Mouse (Mus musculus) forebrain, embryonic 12.5 days (tissue): ENCODE results near the gene Cd274. TPM values are rescaled to one million over a fixed set of nuclear protein-coding genes. Genes with fewer than 3 reads are reported as not detected.
A peak's percentile ranks its signal among the peaks of the same experiment; 100 is the strongest.

Experiments
- ATAC-seq: fragments of 200-750 bp; cut with Nextera tagmentation; 2 replicates; pipeline ENCODE4 v1.8.0; 2017; ENCODE audit warnings: moderate TSS enrichment; ENCODE audit not compliant: low FRiP score
- H3K27ac ChIP-seq: fragments of 300-500 bp; sonication (generic); 2 replicates; pipeline ENCODE4 v1.5.1; 2016; ENCODE audit warnings: mild to moderate bottlenecking
- H3K27me3 ChIP-seq: fragments of 300-500 bp; sonication (generic); 2 replicates; pipeline ENCODE4 v1.6.1; 2016; ENCODE audit warnings: mild to moderate bottlenecking
- H3K36me3 ChIP-seq: fragments of 300-500 bp; sonication (generic); replicated peaks from 2 replicates; pipeline ENCODE4 v1.6.1; 2016; ENCODE audit warnings: mild to moderate bottlenecking
- H3K4me1 ChIP-seq: fragments of 300-500 bp; sonication (generic); 2 replicates; pipeline ENCODE4 v1.6.1; 2016
- H3K4me2 ChIP-seq: fragments of 300-500 bp; sonication (generic); 2 replicates; pipeline ENCODE4 v1.6.1; 2016; ENCODE audit warnings: mild to moderate bottlenecking, moderate library complexity
- H3K4me3 ChIP-seq: fragments of 300-500 bp; sonication (generic); replicated peaks from 2 replicates; pipeline ENCODE4 v1.5.1; 2016; ENCODE audit warnings: mild to moderate bottlenecking
- H3K9ac ChIP-seq: fragments of 300-500 bp; sonication (generic); 2 replicates; pipeline ENCODE4 v1.6.1; 2016; ENCODE audit warnings: mild to moderate bottlenecking
- H3K9me3 ChIP-seq: fragments of 300-500 bp; sonication (generic); 2 replicates; pipeline ENCODE4 v1.6.1; 2016
- WGBS: fragments of 180-500 bp; shearing (Covaris S2); methylation state at CpG from one replicate; pipeline ENCODE4 v1.1.7; 2016; 5-methylcytosine and 5-hydroxymethylcytosine counted together
- polyA plus RNA-seq: library from polyadenylated mRNA; unstranded; fragments of >200 nt; fragmentation: Nextera tagmentation; extraction: Ambion mirVana; gene quantifications from 2 replicates; pipeline ENCODE4 v1.2.1, GENCODE M21; 2016

Cd274 gene
- polyA plus RNA-seq, result 0.36 and 0.82 TPM in 2 replicates

DNA sequence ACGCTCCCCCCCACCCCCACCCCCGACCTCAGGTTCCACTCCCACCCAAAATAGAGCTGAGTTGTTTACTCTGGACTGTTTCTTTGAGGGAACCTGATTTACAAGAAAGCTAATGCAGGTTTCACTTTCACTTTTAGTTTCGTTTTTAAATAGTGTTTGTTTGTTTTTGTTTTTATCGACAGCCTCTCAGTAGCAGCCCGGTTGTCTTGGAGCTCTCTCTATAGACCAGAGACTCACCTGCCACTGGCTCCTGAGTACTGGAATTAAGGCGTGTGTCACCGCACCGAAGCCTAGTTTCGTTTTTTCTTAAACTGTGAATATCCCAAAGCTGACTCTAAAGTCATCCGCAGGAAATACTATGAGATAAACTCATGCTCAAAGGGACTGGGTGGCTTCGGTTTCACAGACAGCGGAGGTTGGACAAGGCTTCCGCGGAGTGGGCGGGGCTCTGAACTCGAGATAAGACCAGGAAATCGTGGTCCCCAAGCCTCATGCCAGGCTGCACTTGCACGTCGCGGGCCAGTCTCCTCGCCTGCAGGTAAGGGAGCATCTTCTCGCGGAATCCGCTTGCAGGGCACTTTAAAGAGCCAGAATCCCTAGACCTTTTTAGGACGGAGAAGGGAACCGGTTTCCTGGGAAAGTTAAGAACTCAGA, at the start of gene Cd274, which contains the start of gene Plgrkt:
Gene Cd274, plus strand, starts transcription at position 487 of the 654 bp plus-strand sequence.
Gene Plgrkt, minus strand, starts transcription at position 422 of the 654 bp plus-strand sequence.
- 4% methylated on average over 26 of the region's 26 CpGs for whole genome bisulfite sequencing

DNA sequence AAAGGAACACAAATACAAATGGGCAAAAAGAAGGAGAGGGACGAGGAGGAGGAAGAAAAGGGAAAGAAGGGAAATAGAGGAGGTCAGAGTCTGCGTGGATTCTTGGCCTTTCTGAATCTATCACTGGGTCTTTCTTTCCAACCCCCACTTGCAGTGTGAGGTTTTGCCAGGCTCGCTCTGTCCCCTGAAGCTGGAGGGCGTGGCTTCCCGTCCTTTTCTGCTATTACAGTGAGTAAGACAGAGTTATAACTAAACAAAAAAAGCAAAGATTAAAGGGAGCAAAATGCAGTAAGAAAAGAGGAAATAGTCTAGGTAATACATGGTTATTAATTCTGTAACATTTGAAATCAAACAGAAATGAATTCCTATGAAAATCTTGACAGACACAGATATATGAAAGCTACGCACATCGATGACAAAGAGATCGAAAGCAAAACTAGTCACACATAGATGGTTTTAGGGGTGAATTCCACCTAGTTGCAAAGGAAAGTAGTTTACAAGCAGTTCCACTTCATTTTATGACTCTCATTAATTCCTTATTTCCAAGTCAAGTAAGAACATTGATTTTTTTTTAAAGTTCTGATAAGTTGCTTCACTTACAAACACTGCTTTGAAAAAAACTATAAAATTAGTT, 43.7 kb upstream of the Cd274 start:
- 0 out of 2 replicates have a peak, but pooled peaks cover 5% of the 10 kb centered on the region for H3K4me1 ChIP-seq
- H3K27me3 ChIP-seq, result peaks cover 6% of the 10 kb centered on the region; the same call in 1 of the 2 replicates
- H3K4me3 ChIP-seq, result no peak overlapping the region
- H3K27ac ChIP-seq, result no peak overlapping the region
- H3K9ac ChIP-seq, result no peak overlapping the region
- H3K36me3 ChIP-seq, result no peaks in the 10 kb centered on the region
- 79% methylated on average over 8 of the region's 8 CpGs for WGBS
- no peak overlapping the region for H3K4me2 ChIP-seq
- no peaks in the 10 kb centered on the region for H3K9me3 ChIP-seq
- ATAC-seq, result no peak

More for the DNA sequence above, at the start of gene Cd274, which contains the start of gene Plgrkt:
- no peaks in the 10 kb centered on the region for H3K36me3 ChIP-seq
- peak; percentile 69; the same call in 1 of the 2 replicates for ATAC-seq
- no peaks in the 10 kb centered on the region for H3K9me3 ChIP-seq
- H3K4me2 ChIP-seq, result peak within 1 kb of the TSS; percentile 68
- peak within 1 kb of the TSS; percentile 50 for H3K9ac ChIP-seq
- H3K27ac ChIP-seq, result no peak within 1 kb of the TSS
- H3K4me1 ChIP-seq, result peaks cover 18% of the 10 kb centered on the region; the same call in 1 of the 2 replicates
- H3K27me3 ChIP-seq, result no peaks in the 10 kb centered on the region
- peak within 1 kb of the TSS; percentile 44 for H3K4me3 ChIP-seq

DNA sequence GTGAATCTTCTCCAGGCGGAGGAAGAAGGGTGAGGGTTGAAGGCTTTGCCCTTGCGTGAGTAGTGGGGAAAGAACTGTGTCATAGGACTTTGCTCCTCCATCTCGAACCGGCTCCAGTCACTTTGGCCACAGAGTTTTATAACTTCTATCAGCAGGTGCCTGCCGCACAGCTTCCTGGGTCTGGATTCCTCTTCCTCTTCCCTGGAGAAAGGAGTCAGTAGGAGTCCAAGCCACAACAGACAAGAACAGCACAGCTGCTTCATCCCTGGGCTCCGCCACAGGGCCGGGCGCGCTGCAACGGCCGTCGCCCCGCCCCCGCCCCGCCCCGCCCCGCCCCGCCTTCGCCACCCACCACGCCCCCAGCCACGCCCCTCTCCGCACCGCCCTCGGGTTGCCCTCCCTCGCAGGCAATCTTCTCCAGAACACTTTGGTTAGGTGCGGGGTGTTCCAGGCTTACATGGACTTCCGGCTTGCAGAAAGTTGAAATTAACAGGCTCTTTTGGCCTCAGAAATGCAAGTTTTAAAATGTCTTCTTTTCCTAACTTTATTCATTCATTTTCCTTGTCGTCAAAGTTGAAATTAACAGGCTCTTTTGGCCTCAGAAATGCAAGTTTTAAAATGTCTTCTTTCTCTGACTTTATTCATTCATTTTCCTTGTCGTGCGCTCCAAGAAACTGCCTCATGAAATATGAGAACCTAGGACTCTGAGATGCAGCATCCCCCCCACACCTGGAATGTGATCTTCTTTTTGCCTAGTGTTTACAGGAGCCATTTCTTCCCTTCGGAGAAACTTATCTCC, 42.0 kb upstream of the Cd274 start, which contains the start of gene Insl6:
Gene Insl6, minus strand, starts transcription at position 304 of the 799 bp plus-strand sequence.
- H3K27ac ChIP-seq, result no peak within 1 kb of the TSS
- H3K27me3 ChIP-seq, result peaks cover 8% of the 10 kb centered on the region; the same call in 1 of the 2 replicates
- no peaks in the 10 kb centered on the region for H3K9me3 ChIP-seq
- H3K36me3 ChIP-seq, result no peaks in the 10 kb centered on the region
- peak within 1 kb of the TSS; percentile 38 for H3K4me3 ChIP-seq
- peak; percentile 95 for ATAC-seq
- 0 out of 2 replicates have a peak, but pooled peaks cover 5% of the 10 kb centered on the region for H3K4me1 ChIP-seq
- WGBS, result 5% methylated on average over 29 of the region's 31 CpGs
- peak within 1 kb of the TSS; percentile 55 for H3K4me2 ChIP-seq
- H3K9ac ChIP-seq, result 0 out of 2 replicates have a peak within 1 kb of the TSS, but pooled peaks have one; percentile 40

DNA sequence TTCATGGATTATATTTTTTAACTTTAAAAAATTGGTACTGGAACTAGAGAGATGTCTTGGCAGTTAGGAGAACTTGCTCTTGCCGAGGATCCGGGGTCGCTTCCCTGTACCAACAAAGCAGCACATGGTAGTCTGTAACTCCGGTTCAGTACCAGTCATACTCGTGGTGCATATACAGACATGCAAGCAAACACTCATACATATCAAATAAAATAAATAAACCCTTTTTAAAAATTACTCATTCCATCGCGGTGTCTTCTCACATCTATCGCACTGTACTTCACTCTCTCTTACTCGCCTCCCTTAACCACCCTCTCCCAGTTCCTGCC, 41.4 kb upstream of the Cd274 start:
- H3K27ac ChIP-seq, result no peak overlapping the region
- ATAC-seq, result no peak
- H3K36me3 ChIP-seq, result no peaks in the 10 kb centered on the region
- H3K4me3 ChIP-seq, result no peak overlapping the region
- peak overlapping the region; percentile 55; the same call in 1 of the 2 replicates for H3K4me2 ChIP-seq
- no peaks in the 10 kb centered on the region for H3K9me3 ChIP-seq
- H3K27me3 ChIP-seq, result peaks cover 8% of the 10 kb centered on the region; the same call in 1 of the 2 replicates
- 74% methylated on average over 9 of the region's 9 CpGs for WGBS
- H3K9ac ChIP-seq, result no peak overlapping the region
- 0 out of 2 replicates have a peak, but pooled peaks cover 5% of the 10 kb centered on the region for H3K4me1 ChIP-seq

DNA sequence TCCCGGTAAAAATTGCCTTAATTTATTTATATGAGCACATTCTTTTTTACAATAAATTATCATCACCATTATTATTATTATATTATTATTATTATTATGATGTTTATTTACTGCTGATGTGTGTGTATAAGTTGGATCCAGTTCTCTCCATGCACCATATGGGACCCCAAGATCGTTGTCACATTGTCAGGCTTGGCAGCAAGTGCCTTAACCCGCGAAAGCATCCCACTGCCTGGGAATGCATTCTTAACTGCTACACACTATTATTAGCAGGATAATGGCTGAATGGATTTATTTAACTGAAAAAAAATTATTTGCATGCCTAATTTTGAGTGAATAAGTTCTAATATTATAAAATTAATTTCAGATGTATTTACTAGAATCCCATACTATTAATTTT, 40.9 kb upstream of the Cd274 start:
- H3K9ac ChIP-seq, result no peak overlapping the region
- ATAC-seq, result no peak
- no peak overlapping the region for H3K27ac ChIP-seq
- no peak overlapping the region for H3K4me2 ChIP-seq
- 0 out of 2 replicates have a peak, but pooled peaks cover 5% of the 10 kb centered on the region for H3K4me1 ChIP-seq
- no peak overlapping the region for H3K4me3 ChIP-seq
- H3K27me3 ChIP-seq, result peaks cover 8% of the 10 kb centered on the region; the same call in 1 of the 2 replicates
- H3K9me3 ChIP-seq, result no peaks in the 10 kb centered on the region
- no peaks in the 10 kb centered on the region for H3K36me3 ChIP-seq
- 86% methylated on average over 4 of the region's 4 CpGs for WGBS

DNA sequence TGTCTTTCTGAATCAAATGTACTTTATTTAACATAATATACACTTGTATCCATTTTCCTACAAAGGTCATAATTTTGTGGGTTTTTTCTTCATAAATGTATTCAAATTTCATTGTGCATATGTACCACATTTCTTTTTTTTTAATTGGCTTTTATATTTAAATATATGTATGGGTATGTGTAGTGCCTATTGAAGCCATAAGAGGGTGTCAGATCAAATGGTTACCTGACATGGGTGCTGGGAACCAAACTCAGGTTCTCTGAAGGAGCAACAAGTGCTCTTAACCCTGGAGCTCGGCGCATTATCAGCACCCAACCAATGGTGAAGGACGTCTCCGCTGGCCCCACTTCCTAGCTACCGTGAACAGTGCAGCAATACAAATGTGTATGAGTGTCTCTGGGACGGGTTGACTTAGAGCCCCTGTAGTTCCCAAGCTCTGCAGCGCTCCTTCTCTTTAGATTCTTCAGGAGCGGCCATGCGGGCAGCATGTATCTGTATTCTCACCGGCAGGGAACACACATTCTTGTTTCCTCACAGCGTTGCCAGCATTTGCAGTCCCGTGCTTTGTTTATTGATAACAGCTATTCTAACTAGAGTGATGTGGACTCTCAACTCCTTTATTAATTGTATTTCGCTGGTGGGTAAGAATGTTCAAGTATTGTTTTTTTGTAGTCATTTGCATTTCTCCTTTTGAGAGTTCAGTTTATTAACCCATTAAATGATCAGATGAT, 40.3 kb upstream of the Cd274 start:
- ATAC-seq, result no peak
- Histone ChIP-seq H3K4me1 (0 out of 2 replicates have a peak, but pooled peaks cover 5% of the 10 kb centered on the region), H3K27me3 (peaks cover 8% of the 10 kb centered on the region; the same call in 1 of the 2 replicates), H3K4me3 (no peak overlapping the region), H3K9ac (no peak overlapping the region), H3K27ac (no peak overlapping the region), H3K9me3 (no peaks in the 10 kb centered on the region), H3K36me3 (no peaks in the 10 kb centered on the region), H3K4me2 (no peak overlapping the region)
- 77% methylated on average over 13 of the region's 13 CpGs for WGBS

DNA sequence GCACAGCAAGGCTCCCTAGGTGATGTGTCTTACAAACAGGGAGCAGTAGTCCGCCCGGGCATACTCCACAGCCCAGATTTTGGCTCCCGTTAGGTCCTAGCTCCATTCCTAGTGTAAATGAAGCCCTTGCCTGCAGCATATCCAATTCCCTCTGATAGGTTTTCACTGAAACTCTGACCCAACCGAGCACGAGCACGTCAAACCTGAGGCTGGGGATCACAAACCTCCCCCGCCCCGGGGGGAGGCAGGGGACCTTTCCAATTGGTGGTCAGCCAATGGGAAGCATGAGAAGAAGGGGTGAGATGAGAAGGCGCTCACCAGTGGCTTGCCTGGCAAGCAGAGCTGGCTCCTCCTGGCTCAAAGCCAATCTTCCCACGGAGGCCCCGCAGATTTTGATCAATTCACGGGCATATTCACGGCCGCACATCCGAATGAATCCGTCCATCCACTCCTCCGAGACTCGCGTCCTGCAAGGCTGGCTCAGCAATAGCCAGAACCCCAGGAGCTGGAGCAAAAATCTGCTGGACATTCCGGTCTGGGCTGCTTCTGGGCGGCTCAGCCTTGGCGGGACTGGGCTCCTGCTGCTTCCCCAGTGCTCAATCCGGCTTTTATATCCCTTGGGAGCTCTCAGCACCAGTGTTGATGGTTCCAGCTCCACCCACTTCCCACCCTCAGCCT, 33.0 kb upstream of the Cd274 start, which contains the start of gene Rln1:
Gene Rln1, minus strand, starts transcription at position 603 of the 678 bp plus-strand sequence.
- H3K4me3 ChIP-seq, result peak within 1 kb of the TSS; percentile 43
- H3K4me1 ChIP-seq, result peaks cover 10% of the 10 kb centered on the region; the same call in 1 of the 2 replicates
- no peaks in the 10 kb centered on the region for H3K36me3 ChIP-seq
- H3K4me2 ChIP-seq, result peak within 1 kb of the TSS; percentile 77
- H3K9ac ChIP-seq, result peak within 1 kb of the TSS; percentile 67
- no peaks in the 10 kb centered on the region for H3K9me3 ChIP-seq
- peak; percentile 72 for ATAC-seq
- H3K27ac ChIP-seq, result no peak within 1 kb of the TSS
- peaks cover 10% of the 10 kb centered on the region; the same call in 1 of the 2 replicates for H3K27me3 ChIP-seq
- WGBS, result 2% methylated on average over 23 of the region's 23 CpGs

DNA sequence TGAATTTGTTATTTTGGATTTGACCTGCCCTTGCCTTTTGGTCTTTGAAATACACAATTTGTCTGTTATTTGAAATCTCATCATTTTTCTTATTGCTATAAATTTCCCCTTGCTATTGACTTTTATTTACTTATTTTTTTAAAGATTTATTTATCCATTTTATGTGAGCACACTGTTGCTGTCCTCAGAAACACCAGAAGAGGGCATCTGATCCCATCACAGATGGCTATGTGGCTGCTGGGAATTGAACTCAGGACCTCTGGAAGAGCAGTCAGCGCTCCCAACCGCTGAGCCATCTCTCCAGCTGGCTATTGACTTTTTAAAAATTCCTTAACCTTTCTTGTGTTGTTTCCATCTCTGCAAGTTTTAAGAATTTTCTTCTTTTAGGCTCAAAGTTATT, 30.6 kb upstream of the Cd274 start:
- WGBS, result 79% methylated on average over 2 of the region's 2 CpGs
- H3K4me1 ChIP-seq, result peaks cover 10% of the 10 kb centered on the region; the same call in 1 of the 2 replicates
- no peak for ATAC-seq
- no peak overlapping the region for H3K9ac ChIP-seq
- H3K27ac ChIP-seq, result no peak overlapping the region
- no peaks in the 10 kb centered on the region for H3K36me3 ChIP-seq
- no peaks in the 10 kb centered on the region for H3K9me3 ChIP-seq
- H3K4me2 ChIP-seq, result no peak overlapping the region
- H3K27me3 ChIP-seq, result peaks cover 9% of the 10 kb centered on the region; the same call in 1 of the 2 replicates
- H3K4me3 ChIP-seq, result no peak overlapping the region

DNA sequence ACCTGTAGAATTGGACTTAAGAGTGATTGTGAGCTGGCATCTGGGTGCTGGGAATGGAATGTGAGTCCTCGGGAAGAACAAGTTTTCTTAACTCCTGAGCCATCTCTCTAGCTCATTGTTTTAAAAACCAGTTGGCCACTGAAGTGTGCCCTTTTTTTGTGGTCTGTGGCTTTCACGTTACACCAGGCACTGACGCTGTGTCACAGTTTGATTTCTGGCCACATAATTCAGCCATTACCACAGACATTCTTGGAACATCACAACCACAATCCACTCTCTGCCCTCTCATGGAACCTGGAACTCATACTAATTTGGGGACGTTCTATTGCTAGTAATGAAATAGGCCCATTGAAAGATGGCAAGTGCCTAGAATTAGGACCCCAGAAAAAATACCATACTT, 26.2 kb upstream of the Cd274 start:
- H3K27me3 ChIP-seq, result no peaks in the 10 kb centered on the region
- H3K9ac ChIP-seq, result no peak overlapping the region
- ATAC-seq, result no peak
- no peaks in the 10 kb centered on the region for H3K9me3 ChIP-seq
- H3K4me3 ChIP-seq, result no peak overlapping the region
- no peaks in the 10 kb centered on the region for H3K36me3 ChIP-seq
- H3K4me1 ChIP-seq, result no peaks in the 10 kb centered on the region
- H3K27ac ChIP-seq, result no peak overlapping the region
- WGBS, result 90% methylated on average over 4 of the region's 4 CpGs
- no peak overlapping the region for H3K4me2 ChIP-seq

DNA sequence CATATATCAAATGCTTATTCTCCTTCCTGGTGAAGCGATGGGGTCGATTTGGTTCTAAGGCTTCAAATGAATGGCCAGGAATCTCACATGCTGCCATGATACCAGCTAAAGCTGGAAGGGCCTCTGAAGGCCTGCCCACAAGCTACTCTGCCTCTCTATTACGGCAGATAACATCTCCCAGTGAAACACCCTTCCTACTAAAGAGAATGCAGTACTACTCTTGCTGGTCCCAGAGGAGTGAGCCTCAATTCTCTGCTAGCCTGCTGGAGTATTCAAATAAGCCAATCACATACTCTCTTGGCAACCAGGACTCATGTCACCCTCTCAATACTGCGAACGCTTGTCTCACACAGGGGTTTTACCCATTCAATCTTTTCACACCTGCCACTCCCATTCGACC, 25.0 kb upstream of the Cd274 start:
- WGBS, result 90% methylated on average over 6 of the region's 6 CpGs
- no peak for ATAC-seq
- H3K9ac ChIP-seq, result no peak overlapping the region

DNA sequence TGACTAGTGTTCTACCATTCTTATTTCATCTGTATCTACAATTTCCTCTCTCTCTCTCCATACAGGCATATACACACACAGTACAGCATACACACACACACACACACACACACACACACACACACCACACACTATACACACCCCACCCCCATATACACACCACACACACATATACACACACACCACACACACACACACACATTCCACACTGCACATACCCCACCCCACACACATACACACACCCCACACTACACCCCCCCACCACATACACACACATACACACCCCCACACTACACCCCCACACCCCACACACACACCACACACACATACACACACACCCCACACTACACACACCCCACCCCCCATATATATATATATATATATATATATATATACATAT, 22.4 kb upstream of the Cd274 start:
- Histone ChIP-seq H3K4me3 (no peak overlapping the region), H3K4me2 (no peak overlapping the region)

More for the DNA sequence above, 25.0 kb upstream of the Cd274 start:
- Histone ChIP-seq H3K4me3 (no peak overlapping the region), H3K27me3 (no peaks in the 10 kb centered on the region), H3K36me3 (no peaks in the 10 kb centered on the region), H3K4me1 (no peaks in the 10 kb centered on the region), H3K4me2 (no peak overlapping the region), H3K9me3 (no peaks in the 10 kb centered on the region), H3K27ac (no peak overlapping the region)

More for the DNA sequence above, 22.4 kb upstream of the Cd274 start:
- H3K9ac ChIP-seq, result no peak overlapping the region
- H3K27ac ChIP-seq, result no peak overlapping the region
- no peaks in the 10 kb centered on the region for H3K27me3 ChIP-seq
- H3K36me3 ChIP-seq, result 0 out of 2 replicates have a peak, but pooled peaks cover 1% of the 10 kb centered on the region
- H3K4me1 ChIP-seq, result no peaks in the 10 kb centered on the region
- ATAC-seq, result no peak
- no peaks in the 10 kb centered on the region for H3K9me3 ChIP-seq
